Mouse (Mus musculus) kidney, postnatal 14 days (tissue): ENCODE results near the gene Xpnpep3.
A peak's percentile ranks its signal among the peaks of the same experiment; 100 is the strongest.

Source experiments
- DNase-seq: peaks from one replicate; pipeline ENCODE4 v3.0.0; 2022; ENCODE audit warnings: mixed read lengths

Xpnpep3 gene

DNA sequence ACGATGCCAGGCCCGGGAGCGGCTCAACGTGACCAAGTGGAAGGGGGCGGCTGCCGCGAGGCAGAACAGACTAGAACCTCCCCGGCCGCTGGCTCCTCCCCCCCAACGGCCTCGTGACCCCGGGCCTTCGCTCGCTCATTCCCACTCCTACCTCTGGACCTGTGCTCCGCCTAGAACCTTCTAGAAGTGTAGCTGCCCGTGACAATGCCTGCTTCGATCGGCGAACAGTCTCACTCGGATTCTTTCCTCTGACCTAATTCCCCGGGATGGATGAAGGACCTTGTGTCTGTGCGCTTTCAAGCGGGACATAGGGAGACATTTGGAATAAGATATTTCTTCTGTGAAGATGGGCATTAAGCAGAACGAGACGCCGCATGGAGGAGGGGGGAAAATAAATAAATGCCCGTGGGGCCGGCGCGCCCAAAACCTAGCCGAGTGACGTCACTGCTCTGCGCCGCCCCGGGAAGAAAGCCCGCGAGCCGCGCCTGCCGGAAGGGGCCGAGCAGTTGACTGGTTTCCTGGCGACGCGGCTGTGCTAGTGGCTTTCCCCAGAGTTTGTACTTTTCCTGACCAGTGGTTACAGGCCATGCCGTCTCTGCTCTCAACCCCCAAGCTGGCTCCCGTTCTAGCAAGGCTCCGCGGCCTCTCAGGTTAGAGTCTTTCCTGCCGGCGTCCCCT, at the start of gene Xpnpep3, which contains the start of gene St13:
Xpnpep3 (plus strand) TSS at position 501 of the 678 bp plus-strand sequence.
St13 (minus strand) TSS at position 440 of the 678 bp plus-strand sequence.
- peak; percentile 98 for DNase-seq

DNA sequence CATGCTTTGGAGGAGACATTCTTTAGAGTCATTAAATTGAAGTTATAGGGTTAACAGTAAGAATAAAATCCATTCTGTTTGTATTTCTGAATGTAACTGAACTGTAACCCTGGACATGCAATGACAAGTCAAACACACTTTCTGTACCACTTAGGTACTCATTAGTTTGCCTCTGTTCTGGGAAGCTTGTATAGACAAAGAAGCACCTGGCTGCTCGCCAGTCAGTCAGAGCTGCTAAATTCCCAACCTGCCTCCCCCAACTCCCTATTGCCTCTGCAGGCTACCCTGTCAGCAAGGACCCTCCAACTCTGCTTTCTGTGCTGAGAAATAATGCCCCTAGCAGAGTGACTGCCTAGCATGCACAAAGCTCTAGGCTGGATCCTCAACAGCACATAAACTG, 49.5 kb upstream of the Xpnpep3 start:
- no peak for DNase-seq

DNA sequence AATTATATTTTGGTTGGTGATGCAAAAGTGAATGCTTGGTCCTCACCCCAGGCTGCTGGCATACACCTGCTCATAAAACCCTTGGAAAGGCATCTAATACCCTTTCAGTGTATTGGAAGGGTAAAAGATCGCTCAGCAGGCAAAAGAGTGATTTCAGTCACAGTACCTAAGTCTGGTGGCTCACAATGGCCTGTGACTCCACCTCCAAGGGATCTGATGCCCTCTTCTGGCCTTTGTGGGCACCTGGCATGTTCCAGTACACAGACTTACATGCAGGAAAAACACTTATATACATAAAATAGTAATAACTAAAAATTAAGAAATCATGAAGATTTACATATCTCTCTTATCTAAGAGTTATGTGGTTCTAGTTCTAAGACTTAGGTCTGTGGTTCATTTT, 47.3 kb upstream of the Xpnpep3 start:
- no peak for DNase-seq

DNA sequence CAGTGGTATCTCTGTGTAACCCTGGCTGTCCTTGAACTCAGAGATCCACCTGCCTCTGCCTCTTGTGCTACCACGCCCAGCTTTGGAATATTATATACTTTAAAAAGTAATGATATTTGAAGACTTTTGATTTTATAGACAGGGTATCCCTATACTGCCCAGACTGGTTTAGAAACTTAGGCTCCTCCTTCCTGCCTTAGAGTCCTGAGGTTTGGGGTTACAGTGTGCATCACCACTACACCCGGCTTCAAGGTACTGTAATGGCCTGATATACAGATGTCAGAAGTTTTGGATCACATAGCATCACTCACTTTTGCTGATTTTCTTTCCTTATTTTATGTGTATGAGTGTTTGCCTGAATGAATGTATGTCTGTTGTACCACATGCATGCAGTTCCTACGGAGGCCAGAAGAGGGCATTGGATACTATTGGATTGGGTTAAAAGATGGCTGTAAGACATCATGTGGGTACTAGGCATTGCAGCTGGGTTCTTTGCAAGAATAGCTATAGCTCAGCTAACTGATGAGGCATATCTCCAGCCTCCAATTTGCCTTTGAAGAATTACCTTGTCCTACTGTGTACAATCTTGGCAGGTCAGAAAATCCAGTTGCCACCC, 44.7 kb upstream of the Xpnpep3 start:
- peak; percentile 69 for DNase-seq

DNA sequence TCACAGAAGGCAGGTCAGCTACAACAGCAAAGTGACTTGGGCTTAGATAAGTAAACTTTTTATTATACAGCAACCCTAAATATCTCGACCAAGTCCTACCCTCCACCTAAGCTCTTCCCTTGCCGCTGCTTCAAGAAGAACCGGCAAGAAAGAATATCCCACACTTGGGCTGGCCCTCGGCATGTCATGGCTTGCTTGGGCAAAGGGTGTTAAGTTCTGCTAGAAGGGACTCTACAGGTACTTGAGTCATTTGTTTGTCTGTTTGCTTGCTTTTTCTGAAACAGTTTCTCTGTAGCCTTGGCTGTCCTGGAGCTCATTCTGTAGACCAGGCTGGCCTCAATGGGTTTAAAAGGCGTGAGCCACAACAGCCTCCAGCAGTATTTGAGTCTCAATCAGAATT, 43.0 kb upstream of the Xpnpep3 start:
- DNase-seq, result no peak

DNA sequence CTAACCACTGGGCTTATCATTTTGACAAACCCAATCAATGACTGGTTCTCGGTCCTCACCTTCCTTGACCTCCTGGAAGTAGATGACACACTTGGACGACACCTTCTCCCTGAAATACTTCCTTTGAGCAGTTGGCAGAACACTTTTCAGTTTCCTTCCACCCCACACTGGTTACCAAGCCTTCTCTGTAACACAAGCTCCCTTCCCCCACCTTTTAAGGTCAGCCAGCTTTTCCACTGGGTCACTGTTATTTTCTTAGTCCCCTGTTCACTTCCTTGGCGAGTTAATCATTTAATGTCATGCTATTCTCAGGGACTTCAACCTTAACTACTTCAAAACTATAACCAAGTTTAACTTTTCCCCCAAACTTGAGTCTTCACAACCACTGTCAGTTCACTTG, 41.0 kb upstream of the Xpnpep3 start:
- DNase-seq, result peak; percentile 43

DNA sequence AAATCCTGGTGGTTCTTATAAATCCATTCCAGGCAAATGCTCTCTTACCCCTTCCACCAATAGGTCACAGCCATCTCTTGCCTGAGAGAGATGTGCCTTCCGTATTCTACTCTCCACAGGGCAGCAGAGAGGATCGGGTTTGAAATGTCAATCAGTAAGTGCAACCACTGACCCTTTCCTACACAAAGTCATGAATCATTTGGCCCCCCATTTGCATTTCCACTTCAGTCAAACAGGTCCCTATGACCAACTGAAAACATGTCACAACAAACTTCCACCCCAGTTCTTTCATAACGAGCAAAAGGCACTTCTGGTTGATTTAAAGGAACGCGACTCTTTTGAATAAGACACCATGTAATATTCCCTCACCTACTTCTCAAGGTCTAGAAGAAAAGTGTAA, 40.5 kb upstream of the Xpnpep3 start:
- no peak for DNase-seq

DNA sequence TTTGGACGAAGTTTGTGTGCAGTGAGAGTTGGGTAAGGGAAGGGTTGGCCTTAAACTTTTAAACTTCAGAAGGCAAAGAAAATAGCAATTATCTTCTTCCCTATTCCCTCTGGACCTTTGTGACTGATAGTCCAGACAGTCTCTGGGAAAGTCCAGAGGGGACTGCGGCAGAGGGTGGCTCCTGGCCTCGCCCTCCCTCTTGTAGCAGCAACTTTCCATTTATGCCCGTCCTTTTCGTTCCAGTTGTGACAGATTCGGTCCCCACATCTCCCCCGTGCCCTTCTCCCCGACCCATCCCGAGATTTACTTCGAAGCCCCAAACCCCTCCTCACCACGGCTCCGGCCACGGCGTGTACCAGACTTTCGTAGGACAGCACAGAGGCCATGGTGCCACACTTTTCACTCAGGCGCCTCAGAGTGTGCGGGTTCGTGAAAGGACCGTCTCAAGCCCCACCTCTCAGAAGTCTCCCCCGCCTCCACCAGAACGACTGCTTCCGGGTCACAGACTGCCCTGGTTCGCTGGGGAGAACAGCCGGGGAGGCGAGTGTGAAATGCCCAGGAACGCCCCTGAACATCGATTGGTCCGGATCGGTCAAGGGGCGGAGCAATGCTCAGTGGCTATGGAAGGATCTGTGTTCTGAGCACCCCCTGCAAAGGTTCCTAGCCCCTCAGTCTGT, 39.5 kb upstream of the Xpnpep3 start, which contains the start of gene Slc25a17:
Slc25a17 (minus strand) TSS at position 468 of the 677 bp plus-strand sequence.
- DNase-seq, result peak; percentile 96

DNA sequence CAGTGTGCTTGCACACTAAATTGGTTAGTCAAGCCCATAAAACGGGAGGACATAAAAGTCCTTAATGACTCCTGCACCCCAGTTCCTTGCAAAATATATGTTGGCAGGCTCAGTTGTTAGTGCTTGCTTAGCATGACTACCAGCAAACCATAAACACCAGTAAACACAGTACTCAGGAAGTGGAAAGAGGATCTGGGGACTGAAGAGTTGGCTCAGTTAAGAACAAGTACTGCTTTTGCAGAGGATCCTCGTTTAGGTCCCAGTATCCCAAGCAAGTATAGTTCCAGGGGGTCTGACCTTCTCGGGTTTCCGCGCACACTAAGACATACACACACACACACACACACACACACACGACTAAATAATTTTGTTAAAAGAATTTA, 38.9 kb upstream of the Xpnpep3 start:
- no peak for DNase-seq

DNA sequence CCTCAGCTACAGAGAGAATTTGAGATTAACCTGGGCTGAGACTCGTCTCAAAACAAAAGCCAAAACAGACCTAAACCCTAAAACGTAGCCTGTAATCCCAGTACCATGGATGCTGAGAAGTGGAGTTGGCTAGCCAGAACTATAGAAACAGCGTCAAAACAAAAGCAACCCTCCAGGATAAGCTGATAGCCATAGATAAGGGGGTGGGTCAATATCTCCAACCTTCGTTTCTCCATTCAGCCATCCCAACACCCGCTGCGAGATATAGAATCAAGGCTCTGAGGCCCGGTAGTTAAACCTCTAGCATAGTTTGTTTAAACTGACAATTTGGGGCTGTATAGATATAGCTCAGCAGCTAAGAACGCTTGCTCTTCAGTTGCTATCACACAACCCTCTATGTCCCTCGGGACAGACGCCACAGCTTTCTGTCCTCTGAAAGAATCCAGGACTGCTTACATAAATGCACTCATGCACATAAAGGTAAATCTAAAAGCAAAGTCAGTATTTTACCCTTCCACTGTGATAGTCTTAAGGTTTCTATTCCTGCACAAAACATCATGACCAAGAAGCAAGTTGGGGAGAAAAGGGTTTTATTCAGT, 38.4 kb upstream of the Xpnpep3 start:
- no peak for DNase-seq

DNA sequence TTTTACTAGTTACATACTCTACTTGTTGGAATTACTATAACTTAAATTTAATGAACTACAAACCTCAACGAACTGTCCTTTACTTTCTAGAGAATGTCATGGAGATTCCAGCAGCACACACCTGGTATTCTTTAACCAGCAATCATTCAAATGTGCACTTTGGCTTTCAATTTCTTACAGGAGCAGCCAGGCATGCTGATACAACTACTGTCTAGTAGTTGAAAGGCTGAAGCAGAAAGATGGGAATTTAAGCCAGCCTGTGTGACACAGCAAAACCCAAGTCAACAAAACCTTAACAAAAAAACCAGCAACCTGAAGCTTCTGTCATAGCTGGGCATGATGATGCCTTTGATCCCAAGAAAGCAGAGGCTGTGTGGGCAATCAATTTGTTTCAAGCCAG, 37.4 kb upstream of the Xpnpep3 start:
- no peak for DNase-seq

DNA sequence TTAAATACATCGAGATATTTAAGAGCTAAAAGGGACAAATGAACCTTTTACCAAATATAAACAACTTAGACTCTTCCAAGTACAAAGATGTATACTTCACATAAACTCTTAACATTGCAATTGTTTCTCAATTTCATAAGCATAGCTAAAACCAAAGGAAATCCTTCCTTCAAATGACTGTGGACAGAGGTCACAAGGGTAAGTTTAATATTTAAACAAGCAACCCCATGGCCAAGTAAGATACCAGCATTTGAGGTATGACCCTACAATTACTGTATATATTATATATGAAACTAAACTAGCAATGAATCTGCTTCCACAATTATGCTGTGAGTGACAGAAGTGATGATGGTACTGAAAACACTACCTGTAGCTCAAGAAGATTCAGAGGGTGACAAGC, 35.7 kb upstream of the Xpnpep3 start:
- no peak for DNase-seq

DNA sequence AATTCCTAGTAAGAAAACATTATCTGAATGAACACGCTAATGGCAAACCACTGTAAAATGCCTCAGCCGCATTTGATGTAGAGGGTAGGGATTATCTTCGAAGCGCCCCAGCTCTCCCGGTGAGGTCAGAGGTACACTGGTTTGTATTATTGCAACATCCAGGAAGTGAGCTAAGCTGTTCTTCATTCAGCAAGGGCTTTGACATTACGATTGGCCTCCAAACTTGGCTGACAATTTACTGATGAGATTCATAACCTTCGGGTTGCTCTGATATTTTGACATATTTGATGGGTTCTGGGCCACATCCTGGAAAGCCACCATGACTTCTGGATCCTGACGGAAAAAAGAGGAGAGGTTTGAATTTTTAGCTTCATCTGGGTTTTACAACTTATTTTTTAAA, 34.7 kb upstream of the Xpnpep3 start:
- no peak for DNase-seq

DNA sequence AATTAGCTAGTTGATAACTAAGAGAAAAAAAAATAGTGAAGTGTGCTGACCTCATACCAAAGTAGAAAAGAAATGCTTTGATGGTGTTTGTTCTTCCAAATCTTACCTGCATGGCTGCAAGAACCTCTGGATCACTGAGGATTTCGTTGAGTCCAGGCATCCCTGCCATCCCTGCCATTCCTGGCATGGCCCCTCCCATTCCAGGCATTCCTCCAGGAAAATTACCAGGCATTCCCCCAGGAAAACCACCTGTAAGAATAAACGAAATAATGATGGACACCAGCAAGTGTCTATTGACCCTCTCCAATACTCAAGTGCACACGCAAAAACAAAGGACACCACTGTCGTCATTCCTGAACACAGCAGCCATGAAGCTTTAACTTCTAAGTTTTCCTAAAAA, 33.7 kb upstream of the Xpnpep3 start:
- DNase-seq, result no peak

DNA sequence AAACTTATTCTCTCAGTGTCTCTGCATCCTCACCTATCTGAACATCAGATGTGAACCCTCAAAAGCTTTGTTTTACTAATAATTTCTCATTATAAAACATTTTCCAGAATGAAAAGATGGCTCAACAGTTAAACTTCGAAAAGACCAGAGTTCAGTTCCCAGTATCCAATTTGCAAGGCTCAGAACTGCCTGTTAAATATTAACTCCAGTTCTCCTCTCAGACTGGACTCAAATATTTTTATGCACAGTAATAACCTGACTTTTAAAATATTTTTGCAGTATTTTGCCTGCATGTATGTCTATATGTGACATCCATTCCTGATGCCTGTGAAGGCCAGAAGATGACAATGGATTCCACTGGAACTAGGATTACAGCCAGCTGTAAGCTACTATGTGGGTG, 31.3 kb upstream of the Xpnpep3 start:
- no peak for DNase-seq

DNA sequence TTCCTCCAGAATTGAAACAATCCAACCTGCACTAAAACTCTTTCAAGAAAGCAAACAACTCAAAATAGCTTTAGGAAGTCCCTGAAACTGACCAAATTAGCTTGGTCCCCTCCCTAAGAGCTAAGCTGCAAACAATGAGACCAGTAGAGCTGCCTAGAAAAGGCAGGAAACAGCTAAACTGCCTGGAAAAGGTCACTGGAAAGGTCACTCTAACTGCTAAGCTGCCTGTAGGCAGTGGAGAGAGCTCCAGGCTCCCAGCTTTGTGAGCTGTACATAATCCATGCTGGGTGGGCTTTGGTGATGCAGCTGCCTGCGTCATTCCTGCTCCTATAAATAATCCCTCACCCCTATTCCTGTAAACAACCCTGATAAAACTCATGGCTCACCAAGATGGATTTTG, 29.6 kb upstream of the Xpnpep3 start:
- DNase-seq, result no peak

DNA sequence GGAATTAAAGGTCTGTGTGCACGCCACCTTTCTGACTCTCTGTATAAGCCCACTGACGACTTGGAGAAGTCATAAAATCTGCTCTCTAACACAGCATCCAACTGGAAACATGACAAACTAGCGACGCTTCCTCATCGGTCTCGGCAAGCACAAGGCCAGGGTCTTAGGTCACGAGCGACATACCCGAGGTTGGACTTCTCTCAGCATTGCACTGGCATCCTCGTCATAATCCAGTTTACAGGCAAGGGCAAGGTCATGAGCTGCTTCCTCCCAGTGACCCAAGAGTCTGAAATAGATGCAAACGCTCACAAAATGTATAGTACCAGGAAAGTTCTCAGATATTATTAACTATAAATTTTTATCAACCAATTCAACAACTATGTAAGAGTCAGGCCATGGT, 25.3 kb upstream of the Xpnpep3 start:
- no peak for DNase-seq

DNA sequence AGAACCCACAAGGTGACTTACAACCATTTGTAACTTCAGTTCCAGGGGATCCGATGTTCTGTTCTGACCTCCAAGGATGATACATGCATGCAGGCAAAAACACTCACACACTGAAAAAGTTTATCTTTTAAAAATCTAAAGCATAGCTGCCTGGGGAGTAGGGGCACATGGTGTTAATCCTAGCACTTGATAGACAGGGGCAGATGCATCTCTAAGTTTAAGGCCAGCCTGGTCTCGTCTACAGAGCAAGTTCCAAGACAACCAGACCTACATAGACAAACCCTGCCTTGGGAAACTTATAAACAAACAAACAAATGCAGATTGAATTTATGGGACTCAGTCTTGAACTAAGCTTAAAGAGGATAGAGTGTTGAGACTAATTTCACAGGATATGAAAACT, 21.1 kb upstream of the Xpnpep3 start:
- no peak for DNase-seq

DNA sequence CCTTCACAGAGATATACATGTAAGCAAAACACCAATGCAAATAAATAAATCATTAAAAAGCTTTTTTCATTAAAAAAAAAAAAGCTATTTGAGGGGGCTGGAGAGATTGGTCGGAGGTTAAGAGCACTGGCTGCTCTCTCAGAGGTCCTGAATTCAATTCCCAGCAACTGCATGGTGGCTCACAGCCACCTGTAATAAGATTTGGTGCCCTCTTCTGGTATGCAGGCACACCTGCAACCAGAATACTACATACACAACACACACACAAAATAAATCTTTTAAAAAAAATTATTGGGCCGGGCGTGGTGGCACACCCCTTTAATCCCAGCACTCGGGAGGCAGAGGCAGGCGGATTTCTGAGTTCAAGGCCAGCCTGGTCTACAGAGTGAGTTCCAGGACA, 13.6 kb upstream of the Xpnpep3 start:
- no peak for DNase-seq

DNA sequence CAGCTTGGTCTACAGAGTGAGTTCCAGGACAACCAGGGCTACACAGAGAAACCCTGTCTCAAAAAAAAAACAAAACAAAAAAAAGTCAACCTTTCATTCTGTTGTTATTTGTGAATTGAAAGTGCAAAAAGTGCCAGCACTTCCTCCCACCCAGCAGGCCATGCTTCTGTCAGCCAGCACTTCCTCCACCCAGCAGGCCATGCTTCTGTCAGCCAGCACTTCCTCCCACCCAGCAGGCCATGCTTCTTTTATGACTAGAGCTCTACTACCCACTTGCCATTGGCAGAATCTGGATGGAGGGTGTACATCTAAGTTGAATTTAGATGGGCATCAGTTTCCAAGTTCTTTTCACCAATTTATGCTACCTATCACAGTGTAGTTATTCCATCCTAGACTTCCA, 6.9 kb upstream of the Xpnpep3 start:
- no peak for DNase-seq

DNA sequence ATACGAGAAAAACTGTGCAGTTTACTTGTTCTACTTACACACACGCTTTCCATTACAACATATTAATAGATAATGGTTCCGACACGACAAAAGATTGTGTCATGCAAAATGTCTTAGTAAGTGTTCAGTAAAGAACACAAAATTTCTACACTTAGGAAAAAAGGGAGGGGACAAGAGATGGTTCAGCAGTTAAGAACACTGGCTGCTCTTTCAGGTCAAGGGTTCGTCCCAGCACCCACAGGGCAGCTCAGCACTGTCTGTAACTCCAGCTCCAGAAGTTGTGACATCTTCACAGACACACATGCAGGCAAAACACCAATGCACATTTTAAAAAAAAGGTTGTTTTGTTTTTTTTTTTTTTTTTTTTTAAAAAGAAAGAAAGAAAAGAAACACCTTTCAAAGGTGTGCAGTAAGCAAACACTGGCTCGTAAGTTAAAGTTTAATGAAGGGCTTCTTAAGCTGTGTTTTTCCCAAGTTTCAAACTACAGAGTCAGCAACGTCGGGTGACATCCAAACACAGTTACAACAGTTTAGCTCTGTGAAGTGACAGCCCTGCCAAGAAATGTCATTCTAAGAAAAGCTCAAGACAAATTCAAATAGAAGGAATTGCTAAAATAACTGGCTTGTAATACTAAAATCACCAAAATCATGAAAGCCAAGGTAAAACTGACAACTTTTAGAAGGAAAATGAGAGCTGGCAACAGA, 5.6 kb upstream of the Xpnpep3 start:
- DNase-seq, result peak; percentile 34

DNA sequence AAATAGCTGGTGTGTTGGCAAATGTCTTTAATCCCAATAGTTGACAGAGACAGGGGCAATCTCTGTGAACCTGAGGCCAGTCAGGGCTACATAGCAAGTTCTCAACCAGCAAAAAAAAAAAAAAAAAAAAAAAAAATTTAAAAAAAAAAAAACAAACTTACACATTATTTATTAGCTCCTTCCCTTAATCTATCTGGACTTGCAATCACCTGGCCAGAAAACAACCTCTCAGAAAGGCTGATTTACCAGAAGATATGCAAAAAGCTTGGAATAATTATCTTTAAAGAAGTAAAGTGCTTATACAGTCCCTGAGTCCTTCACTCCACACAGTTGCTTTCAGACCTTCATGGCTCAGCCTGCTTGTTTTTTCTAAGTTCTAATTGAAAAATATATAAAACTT, 1.7 kb upstream of the Xpnpep3 start:
- no peak for DNase-seq

DNA sequence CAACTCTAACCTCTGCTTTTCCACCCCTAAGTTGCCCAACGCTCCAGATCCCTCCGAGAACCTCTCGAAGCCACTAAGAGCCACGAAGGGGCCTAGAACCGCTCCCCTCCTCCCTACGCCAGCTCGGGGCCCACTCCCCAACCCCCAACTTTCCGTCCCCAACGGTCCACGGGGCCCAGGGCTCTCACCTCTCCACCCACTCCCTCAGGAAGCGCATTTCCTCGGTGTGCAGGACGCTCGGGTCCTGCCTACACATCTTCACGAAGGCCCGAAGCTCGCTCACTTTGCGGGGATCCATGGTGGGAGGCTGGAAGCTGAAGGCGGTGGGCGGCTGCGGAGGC, 671 bp upstream of the Xpnpep3 start:
- no peak for DNase-seq
